Mouse (Mus musculus): ENCODE data around the gene Grsf1.
A peak's percentile ranks its signal among the peaks of the same experiment; 100 is the strongest.

Gene Grsf1

DNA sequence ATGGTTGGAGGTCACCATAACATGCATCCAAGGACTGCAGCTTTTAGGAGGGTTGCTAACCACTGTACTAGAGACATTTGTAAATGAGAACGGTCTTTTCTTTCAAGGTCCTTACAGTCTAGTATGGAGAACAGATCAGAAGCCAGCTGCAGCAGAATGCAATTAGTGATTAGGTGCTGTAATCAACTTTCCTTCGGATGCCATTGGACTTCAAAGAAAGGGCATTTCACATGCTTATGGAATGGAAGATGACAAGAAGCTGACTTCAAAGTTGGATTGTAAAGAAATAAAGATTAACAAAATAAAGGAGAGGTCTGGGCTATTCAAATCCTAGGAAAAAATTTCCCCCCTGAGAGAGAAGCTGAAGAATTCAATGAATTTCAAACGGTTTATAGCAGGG lies 8.3 kb upstream of the Grsf1 start:
- H3K4me1 ChIP-seq (replicated peaks; ENCODE audit: low read depth, low read length): peaks cover 72% of the 10 kb centered on the region
- no peak overlapping the region for H3K4me3 ChIP-seq (replicated peaks; ENCODE audit: low read length)
- H3K27me3 ChIP-seq (ENCODE audit: insufficient read depth, low read length): peaks cover 13% of the 10 kb centered on the region
- no peaks in the 10 kb centered on the region for H3K36me3 ChIP-seq (ENCODE audit: insufficient read depth, low read length)
- no peaks in the 10 kb centered on the region for H3K9me3 ChIP-seq (ENCODE audit: low read length)
- TF ChIP-seq CTCF (conservative IDR thresholded peaks at IDR 0.05; ENCODE audit: low read length) (no peak), POU5F1 (IDR thresholded peaks at IDR 0.05; ENCODE audit: borderline replicate concordance, low read length) (no peak), NANOG (IDR thresholded peaks at IDR 0.05; ENCODE audit: borderline replicate concordance, low read length) (no peak)

DNA sequence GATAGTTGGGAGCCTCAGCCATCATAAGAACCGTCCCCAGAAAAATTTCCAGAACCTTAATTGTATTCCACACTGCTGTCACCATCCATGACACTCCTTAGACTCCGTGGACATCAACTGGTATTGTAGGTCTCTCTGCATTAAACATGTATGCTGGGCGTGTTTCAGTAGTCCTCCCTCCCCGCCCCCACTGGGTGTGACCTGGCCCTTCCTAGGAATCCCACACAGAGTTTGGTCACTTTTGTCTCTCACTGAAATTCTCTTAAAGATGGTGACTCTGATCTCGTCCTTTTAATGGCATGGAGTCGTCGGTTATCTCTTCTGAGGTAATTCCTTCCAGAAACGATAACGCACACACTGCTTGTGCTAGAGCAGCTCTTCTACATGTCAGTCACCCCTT lies 7.7 kb upstream of the Grsf1 start:
- Histone ChIP-seq H3K9me3 (ENCODE audit: low read length) (no peaks in the 10 kb centered on the region), H3K4me1 (replicated peaks; ENCODE audit: low read depth, low read length) (peaks cover 72% of the 10 kb centered on the region), H3K4me3 (replicated peaks; ENCODE audit: low read length) (peak overlapping the region; percentile 27; the same call in 1 of the 2 replicates), H3K36me3 (ENCODE audit: insufficient read depth, low read length) (no peaks in the 10 kb centered on the region), H3K27me3 (ENCODE audit: insufficient read depth, low read length) (peaks cover 13% of the 10 kb centered on the region)
- TF ChIP-seq NANOG (IDR thresholded peaks at IDR 0.05; ENCODE audit: borderline replicate concordance, low read length) (no peak), POU5F1 (IDR thresholded peaks at IDR 0.05; ENCODE audit: borderline replicate concordance, low read length) (no peak), CTCF (conservative IDR thresholded peaks at IDR 0.05; ENCODE audit: low read length) (no peak)

DNA sequence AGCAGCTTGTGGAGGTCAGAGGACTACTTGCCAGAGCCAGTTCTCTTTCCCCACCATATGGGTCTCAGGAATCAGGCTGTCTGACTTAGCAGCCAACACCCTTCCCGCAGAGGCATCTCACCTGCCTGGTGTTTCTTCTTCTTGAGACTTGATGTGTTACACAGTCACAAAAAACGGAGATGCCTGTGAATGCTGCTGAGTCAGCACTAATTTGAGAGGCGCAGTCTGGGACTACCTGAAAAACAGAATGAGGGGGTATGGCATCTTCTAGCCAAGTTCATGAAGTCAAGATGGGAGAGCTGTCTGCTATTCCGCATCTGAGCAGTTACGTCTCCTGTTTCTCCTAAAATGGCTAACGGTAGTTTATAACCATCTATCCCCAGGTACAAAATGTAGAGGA lies 4.6 kb upstream of the Grsf1 start:
- Histone ChIP-seq H3K9me3 (ENCODE audit: low read length) (no peaks in the 10 kb centered on the region), H3K36me3 (ENCODE audit: insufficient read depth, low read length) (no peaks in the 10 kb centered on the region), H3K4me1 (replicated peaks; ENCODE audit: low read depth, low read length) (peaks cover 81% of the 10 kb centered on the region), H3K4me3 (replicated peaks; ENCODE audit: low read length) (no peak overlapping the region), H3K27me3 (ENCODE audit: insufficient read depth, low read length) (peaks cover 21% of the 10 kb centered on the region)
- TF ChIP-seq POU5F1 (IDR thresholded peaks at IDR 0.05; ENCODE audit: borderline replicate concordance, low read length) (no peak), NANOG (IDR thresholded peaks at IDR 0.05; ENCODE audit: borderline replicate concordance, low read length) (no peak), CTCF (conservative IDR thresholded peaks at IDR 0.05; ENCODE audit: low read length) (no peak)

DNA sequence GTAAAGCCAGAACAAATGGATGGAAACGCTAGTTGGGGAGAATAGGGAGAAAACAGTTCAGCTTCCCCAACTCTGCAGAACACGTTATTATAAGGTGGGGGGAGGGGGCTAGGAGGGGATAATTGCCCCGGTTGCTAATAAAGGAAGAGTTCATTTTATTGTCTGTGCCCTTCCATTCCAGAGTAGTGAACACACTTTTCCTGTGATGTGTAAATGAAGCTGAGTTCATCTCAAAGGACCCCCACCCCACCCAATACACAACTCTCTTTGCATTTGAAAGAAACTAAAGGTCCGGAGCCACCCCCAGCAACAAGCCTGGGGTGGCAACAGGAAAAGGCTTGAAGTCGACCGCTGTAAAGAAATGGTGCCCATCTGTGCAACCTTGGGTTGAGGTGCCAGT lies 3.4 kb upstream of the Grsf1 start:
- H3K36me3 ChIP-seq (ENCODE audit: insufficient read depth, low read length): no peaks in the 10 kb centered on the region
- H3K4me3 ChIP-seq (replicated peaks; ENCODE audit: low read length): peak overlapping the region; percentile 24
- H3K9me3 ChIP-seq (ENCODE audit: low read length): no peaks in the 10 kb centered on the region
- H3K27me3 ChIP-seq (ENCODE audit: insufficient read depth, low read length): peaks cover 21% of the 10 kb centered on the region
- TF ChIP-seq NANOG (IDR thresholded peaks at IDR 0.05; ENCODE audit: borderline replicate concordance, low read length) (peak; percentile 93), POU5F1 (IDR thresholded peaks at IDR 0.05; ENCODE audit: borderline replicate concordance, low read length) (peak; percentile 85), CTCF (conservative IDR thresholded peaks at IDR 0.05; ENCODE audit: low read length) (no peak)
- peaks cover 75% of the 10 kb centered on the region for H3K4me1 ChIP-seq (replicated peaks; ENCODE audit: low read depth, low read length)

DNA sequence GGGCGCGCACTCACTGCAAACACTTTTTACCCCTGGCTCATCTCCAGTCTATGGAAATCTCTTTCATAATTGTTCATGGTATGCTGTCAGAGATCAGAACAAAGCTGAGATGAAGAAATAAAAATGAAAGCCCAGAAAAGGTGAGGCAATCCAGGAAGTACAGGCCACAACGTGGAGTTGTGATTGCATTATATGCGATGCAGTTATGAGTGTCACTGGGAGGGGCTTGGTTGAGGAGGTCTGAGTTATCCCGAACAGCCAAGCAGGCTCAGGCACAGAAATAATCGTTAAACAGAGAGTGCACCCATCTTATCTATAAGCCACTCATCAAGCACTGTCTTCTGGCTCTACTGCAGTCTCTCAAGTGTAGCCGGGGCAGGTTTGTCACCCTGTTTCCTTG lies 3.0 kb upstream of the Grsf1 start:
- H3K4me1 ChIP-seq (replicated peaks; ENCODE audit: low read depth, low read length): peaks cover 75% of the 10 kb centered on the region
- H3K4me3 ChIP-seq (replicated peaks; ENCODE audit: low read length): peak overlapping the region; percentile 24
- H3K36me3 ChIP-seq (ENCODE audit: insufficient read depth, low read length): 0 out of 2 replicates have a peak, but pooled peaks cover under 1% of the 10 kb centered on the region
- H3K27me3 ChIP-seq (ENCODE audit: insufficient read depth, low read length): peaks cover 21% of the 10 kb centered on the region
- TF ChIP-seq CTCF (conservative IDR thresholded peaks at IDR 0.05; ENCODE audit: low read length) (no peak), POU5F1 (IDR thresholded peaks at IDR 0.05; ENCODE audit: borderline replicate concordance, low read length) (no peak), NANOG (IDR thresholded peaks at IDR 0.05; ENCODE audit: borderline replicate concordance, low read length) (no peak)
- H3K9me3 ChIP-seq (ENCODE audit: low read length): no peaks in the 10 kb centered on the region

GRCm38 (mm10) chr5:88674703-88675442 lies 1.1 kb downstream of the Grsf1 start:
- Histone ChIP-seq H3K4me3 (replicated peaks; ENCODE audit: low read length) (peak overlapping the region; percentile 93), H3K36me3 (ENCODE audit: insufficient read depth, low read length) (peaks cover 41% of the 10 kb centered on the region), H3K9me3 (ENCODE audit: low read length) (no peaks in the 10 kb centered on the region), H3K27me3 (ENCODE audit: insufficient read depth, low read length) (peaks cover 8% of the 10 kb centered on the region), H3K4me1 (replicated peaks; ENCODE audit: low read depth, low read length) (peaks cover 61% of the 10 kb centered on the region)
- no peak for TF ChIP-seq POU5F1 (IDR thresholded peaks at IDR 0.05; ENCODE audit: borderline replicate concordance, low read length)

GRCm38 (mm10) chr5:88663875-88664274 lies 12.1 kb downstream of the Grsf1 start:
- H3K4me3 ChIP-seq (replicated peaks; ENCODE audit: low read length): no peak overlapping the region
- no peak for TF ChIP-seq CTCF (conservative IDR thresholded peaks at IDR 0.05; ENCODE audit: low read length)
- TF ChIP-seq NANOG (IDR thresholded peaks at IDR 0.05; ENCODE audit: borderline replicate concordance, low read length): no peak
- TF ChIP-seq POU5F1 (IDR thresholded peaks at IDR 0.05; ENCODE audit: borderline replicate concordance, low read length): no peak
- H3K36me3 ChIP-seq (ENCODE audit: insufficient read depth, low read length): peaks cover 97% of the 10 kb centered on the region
- H3K27me3 ChIP-seq (ENCODE audit: insufficient read depth, low read length): no peaks in the 10 kb centered on the region
- peaks cover 10% of the 10 kb centered on the region for H3K4me1 ChIP-seq (replicated peaks; ENCODE audit: low read depth, low read length)
- H3K9me3 ChIP-seq (ENCODE audit: low read length): no peaks in the 10 kb centered on the region

DNA sequence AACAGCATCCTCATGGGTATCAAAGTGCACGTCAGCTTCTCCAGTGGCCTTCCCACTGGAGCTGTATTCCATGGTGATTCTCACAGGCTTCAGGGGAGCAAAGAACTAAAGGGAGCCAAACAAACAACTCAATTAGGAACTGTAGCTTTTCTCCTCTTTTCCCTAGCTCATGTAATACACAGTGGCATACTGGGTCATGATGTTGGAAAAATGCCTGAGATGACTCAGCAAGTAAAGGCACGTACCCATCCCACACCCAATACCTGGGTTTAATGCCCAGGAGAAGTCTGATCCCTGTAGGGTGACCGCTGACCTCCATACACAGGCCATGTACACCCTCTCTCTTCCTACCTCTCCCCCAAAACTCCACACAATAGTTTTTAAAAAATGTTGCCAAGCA lies 12.8 kb downstream of the Grsf1 start:
- Histone ChIP-seq H3K4me1 (replicated peaks; ENCODE audit: low read depth, low read length) (peaks cover 9% of the 10 kb centered on the region), H3K27me3 (ENCODE audit: insufficient read depth, low read length) (no peaks in the 10 kb centered on the region), H3K9me3 (ENCODE audit: low read length) (no peaks in the 10 kb centered on the region), H3K4me3 (replicated peaks; ENCODE audit: low read length) (no peak overlapping the region), H3K36me3 (ENCODE audit: insufficient read depth, low read length) (peaks cover 97% of the 10 kb centered on the region)
- TF ChIP-seq NANOG (IDR thresholded peaks at IDR 0.05; ENCODE audit: borderline replicate concordance, low read length): no peak
- TF ChIP-seq CTCF (conservative IDR thresholded peaks at IDR 0.05; ENCODE audit: low read length): no peak
- TF ChIP-seq POU5F1 (IDR thresholded peaks at IDR 0.05; ENCODE audit: borderline replicate concordance, low read length): no peak

GRCm38 (mm10) chr5:88657868-88658267 lies 18.1 kb downstream of the Grsf1 start:
- Histone ChIP-seq H3K36me3 (ENCODE audit: insufficient read depth, low read length) (peaks cover 88% of the 10 kb centered on the region), H3K4me1 (replicated peaks; ENCODE audit: low read depth, low read length) (peaks cover 4% of the 10 kb centered on the region; the same call in 1 of the 2 replicates), H3K4me3 (replicated peaks; ENCODE audit: low read length) (no peak overlapping the region), H3K27me3 (ENCODE audit: insufficient read depth, low read length) (no peaks in the 10 kb centered on the region), H3K9me3 (ENCODE audit: low read length) (no peaks in the 10 kb centered on the region)
- TF ChIP-seq CTCF (conservative IDR thresholded peaks at IDR 0.05; ENCODE audit: low read length) (no peak), NANOG (IDR thresholded peaks at IDR 0.05; ENCODE audit: borderline replicate concordance, low read length) (no peak), POU5F1 (IDR thresholded peaks at IDR 0.05; ENCODE audit: borderline replicate concordance, low read length) (no peak)
